Mouse (Mus musculus) lung, postnatal 0 days (tissue): ENCODE results near the gene Tbcd.

ENCODE experiments used
- CTCF ChIP-seq: IDR thresholded peaks from 2 replicates; pipeline ENCODE4 v1.5.1; 2016; ENCODE audit warnings: antibody characterized with exemption, mild to moderate bottlenecking
- EP300 ChIP-seq: IDR thresholded peaks from 2 replicates; pipeline ENCODE4 v1.6.1; 2016; ENCODE audit warnings: antibody characterized with exemption, mild to moderate bottlenecking, control low read depth

- TF ChIP-seq CTCF (no peak), EP300 (no peak)
These were observed 100.4 kb downstream of the Tbcd start for GRCm38 (mm10) chr11:121552167-121552566.
